Mouse (Mus musculus) T-helper 2 cell (primary cell): ENCODE results near the gene Matn4.

Experiments
- in situ Hi-C: fragments of 300-600 bp; cut with MboI, MseI; formaldehyde crosslinking; loops from one replicate; pipeline ENCODE4 v1.15.1; 2025; ENCODE audit warnings: high pct_unique_total_duplicates

Matn4 gene

GRCm38 (mm10) chr2:164417198-164417597, 12.2 kb upstream of the Matn4 start:
- in situ Hi-C loops, result no loop called here

GRCm38 (mm10) chr2:164414581-164414980, 9.6 kb upstream of the Matn4 start:
- in situ Hi-C loops, result no loop called here

- in situ Hi-C loops, result no loop called here
These were observed 9.2 kb upstream of the Matn4 start for GRCm38 (mm10) chr2:164414167-164414566.

- in situ Hi-C loops, result no loop called here
These were observed 2.7 kb upstream of the Matn4 start for GRCm38 (mm10) chr2:164407708-164408107.

GRCm38 (mm10) chr2:164405519-164405918, 559 bp upstream of the Matn4 start:
- in situ Hi-C loops, result no loop called here

- in situ Hi-C loops, result no loop called here
These were observed 624 bp downstream of the Matn4 start for GRCm38 (mm10) chr2:164404082-164404990.

GRCm38 (mm10) chr2:164403396-164404081, 1.4 kb downstream of the Matn4 start:
- in situ Hi-C loops, result no loop called here

- in situ Hi-C loops, result no loop called here
These were observed 2.1 kb downstream of the Matn4 start, which contains the start of gene Rbpjl for GRCm38 (mm10) chr2:164402906-164403305. Rbpjl (plus strand) TSS chr2:164403141.

- in situ Hi-C loops, result no loop called here
These were observed 8.0 kb downstream of the Matn4 start for GRCm38 (mm10) chr2:164396911-164397310.

GRCm38 (mm10) chr2:164396076-164396475, 8.9 kb downstream of the Matn4 start:
- in situ Hi-C loops, result no loop called here

- in situ Hi-C loops, result no loop called here
These were observed 11.8 kb downstream of the Matn4 start for GRCm38 (mm10) chr2:164393126-164393525.

GRCm38 (mm10) chr2:164389499-164389898, 15.5 kb downstream of the Matn4 start:
- in situ Hi-C loops, result loop anchor here (10.0 kb wide), 1 partner anchor 1395 kb away; no protein-coding TSS in a partner anchor

GRCm38 (mm10) chr2:164389020-164389419, 15.9 kb downstream of the Matn4 start, which contains the start of gene Slpi:
Slpi (minus strand) TSS chr2:164389095.
- in situ Hi-C loops, result loop anchor here (10.0 kb wide), 1 partner anchor 1396 kb away; no protein-coding TSS in a partner anchor

- in situ Hi-C loops, result loop anchor here (10.0 kb wide), 1 partner anchor 1398 kb away; no protein-coding TSS in a partner anchor
These were observed 18.0 kb downstream of the Matn4 start for GRCm38 (mm10) chr2:164386953-164387352.

GRCm38 (mm10) chr2:164385927-164386763, 18.8 kb downstream of the Matn4 start:
- in situ Hi-C loops, result loop anchor here (10.0 kb wide), 1 partner anchor 1399 kb away; no protein-coding TSS in a partner anchor

GRCm38 (mm10) chr2:164383656-164384399, 21.1 kb downstream of the Matn4 start:
- in situ Hi-C loops, result loop anchor here (10.0 kb wide), 1 partner anchor 1401 kb away; no protein-coding TSS in a partner anchor

GRCm38 (mm10) chr2:164382971-164383370, 22.0 kb downstream of the Matn4 start:
- in situ Hi-C loops, result loop anchor here (10.0 kb wide), 1 partner anchor 1402 kb away; no protein-coding TSS in a partner anchor

GRCm38 (mm10) chr2:164381726-164382125, 23.2 kb downstream of the Matn4 start:
- in situ Hi-C loops, result loop anchor here (10.0 kb wide), 1 partner anchor 1403 kb away; no protein-coding TSS in a partner anchor

GRCm38 (mm10) chr2:164377478-164378426, 27.2 kb downstream of the Matn4 start:
- in situ Hi-C loops, result no loop called here
